Mouse (Mus musculus) layer of hippocampus, postnatal 36 days (tissue): Measurements from ENCODE around the gene Arih2. TPM values are rescaled to one million over a fixed set of nuclear protein-coding genes. Genes with fewer than 3 reads are reported as not detected.

Experiments
- DNase-seq, 2 experiments: peaks; one replicate each; pipeline ENCODE4 v3.0.0; 2022
- total RNA-seq, 2 experiments: library from RNA; stranded (reverse); gene quantifications; 2 replicates each; pipeline ENCODE4 v1.2.3; 2021

Gene Arih2
- total RNA-seq, 2 experiments from 2014 or later: 50.7 to 54.2 TPM

- DNase-seq: no peak
Measured at GRCm38 (mm10) chr9:108579344-108579690, 69.9 kb downstream of the Arih2 start.

GRCm38 (mm10) chr9:108578545-108579343 lies 70.4 kb downstream of the Arih2 start, which contains the start of gene Wdr6:
Gene Wdr6 (minus strand): TSS chr9:108578739.
- DNase-seq: peak; percentile 80 to 85

- no peak for DNase-seq
Measured at GRCm38 (mm10) chr9:108577934-108578544, 71.1 kb downstream of the Arih2 start.

- DNase-seq: no peak
Measured at GRCm38 (mm10) chr9:108577025-108577424, 72.2 kb downstream of the Arih2 start.

- DNase-seq: no peak
Measured at GRCm38 (mm10) chr9:108575321-108576297, 73.6 kb downstream of the Arih2 start.

- DNase-seq: no peak
Measured at GRCm38 (mm10) chr9:108574921-108575320, 74.3 kb downstream of the Arih2 start.

DNA sequence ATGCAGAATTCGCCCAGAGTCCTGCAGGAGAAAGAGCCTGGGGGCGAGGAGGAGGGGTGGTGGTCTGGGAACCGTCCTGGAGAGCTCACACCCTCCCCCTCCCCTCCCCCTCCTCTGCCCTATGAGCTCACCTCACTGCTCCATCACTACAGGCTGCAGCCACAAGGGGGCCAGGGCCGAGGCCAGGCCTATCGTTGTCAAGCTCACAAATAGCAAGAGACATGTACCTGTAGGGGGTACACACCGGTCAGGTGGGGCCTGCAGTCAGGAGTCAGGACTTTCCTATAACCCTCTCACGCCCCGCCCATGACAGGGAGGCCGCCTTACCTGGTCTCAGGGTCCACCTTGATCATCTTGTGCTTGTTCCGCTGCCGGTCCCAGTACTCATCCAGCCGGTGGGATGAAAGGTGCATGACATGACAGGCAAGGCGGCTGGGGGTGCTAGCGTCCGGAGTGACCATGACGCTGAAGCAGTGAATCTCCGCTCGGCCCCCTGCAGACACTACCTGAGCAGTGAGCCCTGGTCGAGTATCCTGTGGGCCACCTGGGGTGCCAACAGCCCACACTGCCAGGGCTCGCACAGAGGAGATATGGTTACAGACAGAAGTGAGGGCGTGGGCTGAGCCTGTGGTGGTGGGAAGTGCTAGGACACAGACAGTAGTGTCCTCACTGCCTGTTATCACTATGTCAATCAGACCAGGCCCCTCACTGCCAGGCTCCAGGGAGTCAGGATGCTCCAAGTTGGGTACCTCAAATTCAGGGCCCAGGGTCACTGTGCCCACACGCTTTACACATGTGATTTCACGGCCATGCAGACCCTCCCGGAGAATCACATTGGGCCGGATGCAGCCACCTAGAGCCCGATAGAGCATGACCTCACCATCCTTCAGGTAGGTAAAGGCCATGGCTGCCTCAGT lies 75.2 kb downstream of the Arih2 start:
- DNase-seq: no peak

DNA sequence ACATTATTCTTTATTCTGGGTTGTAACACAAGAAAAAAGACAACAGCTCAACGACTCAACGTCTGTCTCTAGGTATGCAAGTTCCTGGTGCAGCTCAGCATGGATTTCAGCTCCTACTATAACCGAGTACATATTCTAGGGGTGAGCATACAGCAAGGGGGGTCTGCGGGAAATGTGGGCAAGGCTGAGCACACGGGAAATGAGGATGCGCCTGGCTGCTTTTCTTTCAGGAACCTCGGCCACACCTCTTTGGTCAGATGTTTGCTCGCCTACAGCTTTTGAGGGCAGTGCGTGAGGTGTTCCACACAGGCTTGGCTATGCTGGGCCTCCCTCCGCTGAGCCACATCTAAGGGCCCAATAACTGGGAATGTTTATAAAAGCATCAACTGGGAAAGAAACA lies 76.9 kb downstream of the Arih2 start:
- no peak for DNase-seq

DNA sequence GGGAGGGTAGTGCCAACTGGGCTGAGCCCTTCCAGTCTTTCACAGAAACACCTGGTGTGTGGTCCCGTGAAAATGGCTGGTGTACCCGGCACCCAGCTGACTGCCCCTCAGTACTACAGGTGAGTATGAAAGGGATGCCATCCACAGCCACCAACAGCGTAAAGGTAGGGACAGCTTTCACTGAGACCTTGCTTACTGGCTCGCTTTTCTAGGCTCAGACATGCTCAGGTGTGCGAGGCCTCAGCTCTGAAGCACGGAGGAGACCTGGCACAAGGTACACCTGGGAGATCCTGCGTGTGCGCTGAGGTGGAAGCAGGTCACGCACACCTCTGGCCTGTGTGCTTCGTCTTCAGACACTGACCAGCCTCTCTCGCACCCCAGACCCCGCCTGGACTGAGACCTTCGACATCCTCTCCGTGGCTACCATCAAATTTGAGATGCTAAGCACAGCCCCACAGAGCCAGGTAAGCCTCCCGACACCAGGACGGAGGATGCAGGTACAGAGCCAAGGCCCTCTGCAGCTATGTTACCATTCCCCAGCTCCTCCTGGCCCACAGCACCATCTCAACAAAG lies 77.7 kb downstream of the Arih2 start:
- DNase-seq: no peak

GRCm38 (mm10) chr9:108570207-108570896 lies 78.8 kb downstream of the Arih2 start:
- DNase-seq: peak in 1 of 2 experiments; percentile 69

- peak; percentile 87 to 89 for DNase-seq
Measured at GRCm38 (mm10) chr9:108569381-108570206, 79.6 kb downstream of the Arih2 start, which contains the start of gene Dalrd3. Gene Dalrd3 (plus strand): TSS chr9:108569886.

- DNase-seq: no peak
Measured at GRCm38 (mm10) chr9:108568511-108568921, 80.7 kb downstream of the Arih2 start.

GRCm38 (mm10) chr9:108567931-108568419 lies 81.2 kb downstream of the Arih2 start:
- DNase-seq: no peak

GRCm38 (mm10) chr9:108566815-108567776 lies 82.1 kb downstream of the Arih2 start, which contains the start of gene Ndufaf3:
Gene Ndufaf3 (minus strand): TSS chr9:108567434.
- peak; percentile 96 for DNase-seq

- no peak for DNase-seq
Measured at GRCm38 (mm10) chr9:108565881-108566814, 83.0 kb downstream of the Arih2 start.

GRCm38 (mm10) chr9:108564131-108564530 lies 85.1 kb downstream of the Arih2 start:
- no peak for DNase-seq

GRCm38 (mm10) chr9:108563671-108564070 lies 85.5 kb downstream of the Arih2 start:
- DNase-seq: no peak
